In genomic region chr7:120843037-120843621, GRCm38 (mm10) we compare ENCODE assay signal across 8 mouse cellular contexts. TPM values are rescaled to one million over a fixed set of nuclear protein-coding genes. Genes with fewer than 3 reads are reported as not detected.
DNase-seq lines count a peak whose midpoint lies in the region; ATAC-seq and TF ChIP-seq lines count a peak whose summit lies in the region.

No protein-coding gene starts in this region.

- H3K27ac ChIP-seq in cortical plate, adult 2 months (ENCODE audit: insufficient read depth, low read length), result peak overlapping the region; percentile 83

- no peaks in the 10 kb centered on the region for H3K9me3 ChIP-seq in megakaryocyte, embryonic 14.5 days

- DNase-seq in gastrocnemius, adult 8-10 months (ENCODE audit: low spot score in 2 of 2), result peak; percentile 89 to 92
- peak; percentile 70 for DNase-seq in induced T-regulatory cell, adult 2 months (ENCODE audit: low read depth)
- DNase-seq in left cerebral cortex, adult 9 months (ENCODE audit: low spot score in 2 of 2), result peak; percentile 69 to 88
- DNase-seq in right cerebral cortex, postnatal 25 days, result peak; percentile 85
- DNase-seq in urinary bladder, postnatal 36 days (ENCODE audit: low spot score in 2 of 2), result peak; percentile 80 to 87

- peaks cover 26% of the 10 kb centered on the region for H3K36me3 ChIP-seq in megakaryocyte, embryonic 14.5 days (replicated peaks; ENCODE audit: low read length)

- ATAC-seq in activated CD4-positive, CD25-positive, alpha-beta regulatory T cell, adult 4 months, result peak; percentile 36

- 0 out of 2 replicates have a peak, but pooled peaks have one; percentile 26 for TF ChIP-seq POLR2A in cortical plate, adult 2 months (IDR thresholded peaks at IDR 0.05; ENCODE audit: extremely low read depth, insufficient read depth, low read length)

- no peak for TF ChIP-seq CTCF in cortical plate, adult 2 months (IDR thresholded peaks at IDR 0.05; ENCODE audit: extremely low read depth, insufficient read depth, low read length)

- peaks cover 5% of the 10 kb centered on the region for H3K4me1 ChIP-seq in cortical plate, adult 2 months (ENCODE audit: control insufficient read depth, insufficient read depth, low read length)
- H3K4me1 ChIP-seq in megakaryocyte, embryonic 14.5 days, result peaks cover 56% of the 10 kb centered on the region

- no peaks in the 10 kb centered on the region for H3K27me3 ChIP-seq in megakaryocyte, embryonic 14.5 days (replicated peaks)

- peak overlapping the region; percentile 65 for H3K4me3 ChIP-seq in cortical plate, adult 2 months (ENCODE audit: insufficient read depth, low read length)
- peak overlapping the region; percentile 97 for H3K4me3 ChIP-seq in megakaryocyte, embryonic 14.5 days (replicated peaks)

RNA-seq across cellular contexts. Expression of gene Eef2k, which starts 0.5 kb away (rescaled TPM):
- polyA plus RNA-seq in activated CD4-positive, CD25-positive, alpha-beta regulatory T cell, adult 4 months (2017; shearing (Covaris generic)), result 1 to 10 TPM; 2.0 to 4.1 TPM
- polyA plus RNA-seq in cortical plate, adult 2 months (2012; rRNA removed), result 33.8 and 36.2 TPM in 2 replicates
- 10 to 100 TPM; 60.0 to 79.0 (median 75.1) TPM for total RNA-seq in gastrocnemius, adult 8-10 months (2022)
- 5.4 and 42.9 TPM in 2 replicates for polyA plus RNA-seq in megakaryocyte, embryonic 14.5 days (2012; ENCODE audit: insufficient read depth, low replicate concordance)

RNA-seq across cellular contexts. Expression of gene Gm5737, which starts 31.0 kb away (rescaled TPM):
- not detected for polyA plus RNA-seq in activated CD4-positive, CD25-positive, alpha-beta regulatory T cell, adult 4 months (2017; shearing (Covaris generic))
- polyA plus RNA-seq in cortical plate, adult 2 months (2012; rRNA removed), result not detected in 2 replicates
- total RNA-seq in gastrocnemius, adult 8-10 months (2022), result under 1 TPM in 3 of 4 experiments, not detected in 1; 0.21 to 0.38 (median 0.27) TPM
- not detected in 2 replicates for polyA plus RNA-seq in megakaryocyte, embryonic 14.5 days (2012; ENCODE audit: insufficient read depth, low replicate concordance)

Comparison
In these comparisons a context has a peak if more than half of its experiments do, and no peak if none do; other contexts are left out.
1. Peak in every context shown above with its lines: DNase-seq, ATAC-seq, H3K4me3 ChIP-seq and H3K27ac ChIP-seq.